Mouse (Mus musculus) myocyte (in vitro differentiated cells): ENCODE measurements at regions not wholly inside any gene's neighbourhood (a gene's known extent, or its start where the extent isn't known, plus 50 kb on each side); places are given as distances from the start of the nearest gene placed in this dataset.

ENCODE experiments used
- H3K27me3 ChIP-seq: one replicate; pipeline ENCODE4 v1.6.1; 2011; ENCODE audit not compliant: control insufficient read depth, insufficient read depth, insufficient read length
- H3K36me3 ChIP-seq: one replicate; pipeline ENCODE4 v1.6.1; 2011; ENCODE audit not compliant: control insufficient read depth, insufficient read depth
- H3K4me2 ChIP-seq: one replicate; pipeline ENCODE4 v1.6.1; 2011; ENCODE audit warnings: low read depth, control low read depth
- H3K4me3 ChIP-seq: one replicate; pipeline ENCODE4 v1.5.1; 2011; ENCODE audit warnings: mild to moderate bottlenecking, control low read depth, moderate library complexity
- H3K79me2 ChIP-seq: one replicate; pipeline ENCODE4 v1.6.1; 2011; ENCODE audit not compliant: control insufficient read depth, insufficient read depth
- H3ac ChIP-seq: one replicate; pipeline ENCODE4 v1.6.1; 2011; ENCODE audit not compliant: control insufficient read depth, insufficient read length
- CEBPB ChIP-seq: IDR thresholded peaks from 2 replicates; pipeline ENCODE4 v1.6.1; 2011; ENCODE audit warnings: mild to moderate bottlenecking, moderate library complexity; ENCODE audit not compliant: poor library complexity, insufficient read depth, severe bottlenecking
- E2F4 ChIP-seq: IDR thresholded peaks from one replicate; pipeline ENCODE4 v1.6.1; 2011; ENCODE audit warnings: mild to moderate bottlenecking, control low read depth, moderate library complexity; ENCODE audit not compliant: insufficient read depth
- MAX ChIP-seq: IDR thresholded peaks from one replicate; pipeline ENCODE4 v1.6.1; 2011; ENCODE audit warnings: low read depth, mild to moderate bottlenecking, control low read depth
- MYOD1 ChIP-seq, 3 experiments: IDR thresholded peaks; one replicate each; pipeline ENCODE4 v1.6.1; 2011; ENCODE audit warnings: control low read depth in 2 of 3, low read depth in 2 of 3, mild to moderate bottlenecking in 2 of 3, moderate library complexity in 1 of 3; ENCODE audit not compliant: insufficient read length in 2 of 3, control insufficient read depth in 1 of 3
- MYOG ChIP-seq, 3 experiments: IDR thresholded peaks; one replicate each; pipeline ENCODE4 v1.6.1; 2011; ENCODE audit warnings: control low read depth in 2 of 3, low read depth in 2 of 3, mild to moderate bottlenecking in 2 of 3; ENCODE audit not compliant: insufficient read length in 2 of 3, control insufficient read depth in 1 of 3, insufficient read depth in 1 of 3
- POLR2A ChIP-seq: IDR thresholded peaks from one replicate; pipeline ENCODE4 v1.6.1; 2011; ENCODE audit warnings: low read depth, mild to moderate bottlenecking, control low read depth, moderate library complexity; ENCODE audit not compliant: insufficient read length
- POLR2AphosphoS2 ChIP-seq: IDR thresholded peaks from one replicate; pipeline ENCODE4 v1.6.1; 2011; ENCODE audit warnings: low read depth, control low read depth; ENCODE audit not compliant: insufficient read length
- REST ChIP-seq: IDR thresholded peaks from one replicate; pipeline ENCODE4 v1.6.1; 2011; ENCODE audit warnings: mild to moderate bottlenecking, control low read depth, moderate library complexity; ENCODE audit not compliant: insufficient read depth, insufficient read length
- SRF ChIP-seq: IDR thresholded peaks from one replicate; pipeline ENCODE4 v1.6.1; 2011; ENCODE audit warnings: low read depth; ENCODE audit not compliant: control insufficient read depth, insufficient read length
- TCF12 ChIP-seq: IDR thresholded peaks from one replicate; pipeline ENCODE4 v1.6.1; 2011; ENCODE audit warnings: mild to moderate bottlenecking, control low read depth; ENCODE audit not compliant: poor library complexity, insufficient read depth, severe bottlenecking
- TCF3 ChIP-seq: IDR thresholded peaks from one replicate; pipeline ENCODE4 v1.6.1; 2011; ENCODE audit warnings: low read depth, control low read depth; ENCODE audit not compliant: insufficient read length
- USF1 ChIP-seq: IDR thresholded peaks from one replicate; pipeline ENCODE4 v1.6.1; 2011; ENCODE audit warnings: low read depth, mild to moderate bottlenecking, control low read depth, moderate library complexity

- Histone ChIP-seq H3K79me2 (no peaks in the 10 kb centered on the region), H3K27me3 (no peaks in the 10 kb centered on the region), H3K4me3 (no peak overlapping the region), H3K36me3 (no peaks in the 10 kb centered on the region), H3ac (no peak overlapping the region), H3K4me2 (no peak overlapping the region)
- no peak for TF ChIP-seq SRF
- TF ChIP-seq CEBPB = no peak
Observed at GRCm38 (mm10) chr8:96151065-96151472, 262.7 kb upstream of the Got2 start.

DNA sequence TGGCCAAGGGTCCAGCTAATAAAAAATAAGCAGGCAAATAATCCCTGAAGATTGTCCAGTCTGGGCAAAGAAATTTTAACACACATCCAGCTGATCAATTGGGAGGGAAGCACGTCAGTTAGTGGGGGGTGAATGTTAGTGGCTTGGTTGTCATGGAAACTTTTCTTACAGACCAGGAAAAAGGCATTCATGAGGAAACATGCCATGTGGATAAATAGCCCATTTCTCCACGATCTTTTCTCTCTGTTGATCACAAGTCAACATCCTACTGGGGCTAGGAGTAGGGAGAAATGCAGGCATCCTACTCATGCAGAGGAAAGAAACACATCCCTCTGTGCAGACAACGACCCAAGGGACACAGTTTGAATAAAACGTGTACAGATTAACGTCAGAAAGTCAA, 243.8 kb upstream of the Got2 start:
- TF ChIP-seq MAX (no peak), TCF12 (no peak), USF1 (no peak), MYOG (IDR thresholded peaks at IDR 0.05; ENCODE audit: control insufficient read depth in 1 of 3, insufficient read depth in 1 of 3, insufficient read length in 2 of 3, low read depth in 2 of 3) (no peak), CEBPB (no peak), TCF3 (no peak), POLR2A (no peak), REST (no peak), E2F4 (no peak), SRF (no peak), POLR2AphosphoS2 (no peak), MYOD1 (IDR thresholded peaks at IDR 0.05; ENCODE audit: control insufficient read depth in 1 of 3, insufficient read length in 2 of 3, low read depth in 2 of 3) (no peak)
- Histone ChIP-seq H3K27me3 (no peaks in the 10 kb centered on the region), H3K4me2 (no peak overlapping the region), H3K4me3 (no peak overlapping the region), H3K36me3 (no peaks in the 10 kb centered on the region), H3ac (no peak overlapping the region), H3K79me2 (no peaks in the 10 kb centered on the region)

GRCm38 (mm10) chr8:96128329-96128728, 240.0 kb upstream of the Got2 start:
- no peaks in the 10 kb centered on the region for H3K27me3 ChIP-seq
- no peaks in the 10 kb centered on the region for H3K36me3 ChIP-seq
- no peak overlapping the region for H3ac ChIP-seq
- H3K4me2 ChIP-seq = no peak overlapping the region
- TF ChIP-seq MYOG (IDR thresholded peaks at IDR 0.05; ENCODE audit: control insufficient read depth in 1 of 3, insufficient read depth in 1 of 3, insufficient read length in 2 of 3, low read depth in 2 of 3) (no peak), SRF (no peak), POLR2A (no peak), CEBPB (no peak), TCF12 (no peak), MAX (no peak), TCF3 (no peak), USF1 (no peak), REST (no peak), POLR2AphosphoS2 (no peak), MYOD1 (IDR thresholded peaks at IDR 0.05; ENCODE audit: control insufficient read depth in 1 of 3, insufficient read length in 2 of 3, low read depth in 2 of 3) (no peak), E2F4 (no peak)
- no peaks in the 10 kb centered on the region for H3K79me2 ChIP-seq
- no peak overlapping the region for H3K4me3 ChIP-seq

- Histone ChIP-seq H3K4me3 (no peak overlapping the region), H3K79me2 (no peaks in the 10 kb centered on the region), H3ac (no peak overlapping the region), H3K27me3 (no peaks in the 10 kb centered on the region), H3K4me2 (no peak overlapping the region), H3K36me3 (no peaks in the 10 kb centered on the region)
- TF ChIP-seq MYOD1 (IDR thresholded peaks at IDR 0.05; ENCODE audit: control insufficient read depth in 1 of 3, insufficient read length in 2 of 3, low read depth in 2 of 3) (no peak), REST (no peak), SRF (no peak), CEBPB (no peak), MYOG (IDR thresholded peaks at IDR 0.05; ENCODE audit: control insufficient read depth in 1 of 3, insufficient read depth in 1 of 3, insufficient read length in 2 of 3, low read depth in 2 of 3) (no peak), USF1 (no peak), E2F4 (no peak), MAX (no peak), POLR2A (no peak), TCF12 (no peak), TCF3 (no peak), POLR2AphosphoS2 (no peak)
Observed at GRCm38 (mm10) chr8:96100817-96101216, 212.5 kb upstream of the Got2 start.

GRCm38 (mm10) chr8:96092931-96093330, 204.6 kb upstream of the Got2 start:
- Histone ChIP-seq H3K79me2 (no peaks in the 10 kb centered on the region), H3K4me3 (no peak overlapping the region), H3K36me3 (no peaks in the 10 kb centered on the region), H3K27me3 (no peaks in the 10 kb centered on the region), H3ac (no peak overlapping the region), H3K4me2 (no peak overlapping the region)
- TF ChIP-seq REST (no peak), E2F4 (no peak), CEBPB (no peak), TCF3 (no peak), MYOD1 (IDR thresholded peaks at IDR 0.05; ENCODE audit: control insufficient read depth in 1 of 3, insufficient read length in 2 of 3, low read depth in 2 of 3) (no peak), MYOG (IDR thresholded peaks at IDR 0.05; ENCODE audit: control insufficient read depth in 1 of 3, insufficient read depth in 1 of 3, insufficient read length in 2 of 3, low read depth in 2 of 3) (no peak), POLR2A (no peak), USF1 (no peak), MAX (no peak), POLR2AphosphoS2 (no peak), SRF (no peak), TCF12 (no peak)
